Mouse (Mus musculus) megakaryocyte, embryonic 14.5 days (primary cell): ENCODE data around the gene Olfr1411.

Experiments
- FLI1 ChIP-seq: IDR thresholded peaks from 2 replicates; pipeline ENCODE4 v1.6.1; 2012; ENCODE audit warnings: low read length, inconsistent platforms, mixed read lengths
- GATA1 ChIP-seq: IDR thresholded peaks from 3 replicates; pipeline ENCODE4 v1.6.1; 2012; ENCODE audit warnings: mixed read lengths, low read length, inconsistent platforms, borderline replicate concordance

GRCm38 (mm10) chr1:92646111-92646510 lies 51.9 kb downstream of the Olfr1411 start:
- TF ChIP-seq GATA1, result no peak
- TF ChIP-seq FLI1, result no peak
